30 mouse cellular contexts compared by ENCODE assay signal in the genomic region with DNA sequence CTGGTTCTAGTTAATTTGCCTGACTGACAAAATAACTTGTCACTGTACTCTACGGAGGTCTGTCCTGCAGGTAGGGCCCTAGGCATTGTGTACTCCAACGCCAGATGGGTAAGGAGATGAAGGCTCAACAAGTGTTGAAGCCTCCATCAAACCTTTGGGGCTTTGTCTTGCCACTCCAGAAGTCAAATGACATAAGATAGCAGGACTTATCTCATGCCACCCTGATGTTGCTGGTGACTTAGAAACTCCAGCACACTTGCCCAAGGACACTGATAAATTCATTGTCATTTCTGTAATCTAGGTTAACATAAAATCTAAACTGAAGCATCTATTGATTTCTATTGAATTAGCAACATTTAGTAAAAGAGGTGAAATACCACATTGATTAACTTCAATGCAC.
"Had no signal": no experiment of that assay in that cellular context is flagged by ENCODE, and none has a peak within 500 bp of the region (broad histone marks: within the 10 kb centered on the region; RNA-seq: fewer than 3 reads in every experiment).

No protein-coding gene starts in this region.

- H3K27me3 ChIP-seq: heart, embryonic 12.5 days; heart, embryonic 13.5 days; heart, embryonic 15.5 days; hindbrain, embryonic 12.5 days; hindbrain, embryonic 13.5 days; hindbrain, embryonic 15.5 days; intestine, embryonic 15.5 days; kidney, embryonic 15.5 days had no signal

- H3K4me3 ChIP-seq: heart, embryonic 12.5 days; heart, embryonic 13.5 days; heart, embryonic 15.5 days; hindbrain, embryonic 10.5 days; hindbrain, embryonic 12.5 days; hindbrain, embryonic 13.5 days; hindbrain, embryonic 15.5 days; intestine, embryonic 15.5 days; kidney, embryonic 15.5 days; layer of hippocampus, adult 2 months; left cerebral cortex, adult 2 months had no signal

- H3K36me3 ChIP-seq: heart, embryonic 12.5 days; heart, embryonic 13.5 days; heart, embryonic 15.5 days; hindbrain, embryonic 10.5 days; hindbrain, embryonic 12.5 days; hindbrain, embryonic 13.5 days; hindbrain, embryonic 15.5 days; intestine, embryonic 15.5 days; kidney, embryonic 15.5 days had no signal

- H3K9ac ChIP-seq: heart, embryonic 12.5 days; heart, embryonic 13.5 days; heart, embryonic 15.5 days; hindbrain, embryonic 12.5 days; hindbrain, embryonic 13.5 days; hindbrain, embryonic 14.5 days; hindbrain, embryonic 15.5 days; intestine, embryonic 15.5 days; kidney, embryonic 15.5 days had no signal

- H3K27ac ChIP-seq: heart, embryonic 13.5 days; heart, embryonic 15.5 days; hindbrain, embryonic 10.5 days; hindbrain, embryonic 12.5 days; hindbrain, embryonic 13.5 days; hindbrain, embryonic 14.5 days; hindbrain, embryonic 15.5 days; hindbrain, postnatal 0 days; intestine, embryonic 15.5 days; kidney, embryonic 15.5 days; kidney, postnatal 0 days; layer of hippocampus, adult 2 months; left cerebral cortex, adult 2 months had no signal

- DNase-seq: heart, postnatal 10 days; heart, postnatal 14 days; heart, postnatal 36 days; heart, postnatal 4 days; kidney, adult 11 months; kidney, adult 18-20 months; kidney, adult 2 months; kidney, adult 8-10 months; kidney, adult 9 months; kidney, postnatal 10 days; kidney, postnatal 14 days; kidney, postnatal 25 days; kidney, postnatal 36 days; kidney, postnatal 4 days; layer of hippocampus, adult 9-11 months; layer of hippocampus, postnatal 36 days had no signal

- H3K4me1 ChIP-seq: heart, embryonic 12.5 days; heart, embryonic 13.5 days; heart, embryonic 15.5 days; hindbrain, embryonic 10.5 days; hindbrain, embryonic 12.5 days; hindbrain, embryonic 13.5 days; hindbrain, embryonic 15.5 days; intestine, embryonic 15.5 days; kidney, embryonic 15.5 days had no signal

- H3K9me3 ChIP-seq: heart, embryonic 12.5 days; heart, embryonic 13.5 days; heart, embryonic 15.5 days; hindbrain, embryonic 10.5 days; hindbrain, embryonic 12.5 days; hindbrain, embryonic 13.5 days; hindbrain, embryonic 15.5 days; intestine, embryonic 15.5 days; kidney, embryonic 15.5 days had no signal
